Mouse (Mus musculus): ENCODE data around the gene Plxna2. TPM values are rescaled to one million over a fixed set of nuclear protein-coding genes. Genes with fewer than 3 reads are reported as not detected.

Gene Plxna2
- polyA plus RNA-seq, 1 experiment: 7.9 TPM

GRCm38 (mm10) chr1:194688161-194688560, 70.1 kb downstream of the Plxna2 start:
- Histone ChIP-seq H3K36me3 (ENCODE audit: control insufficient read depth, insufficient read depth, low read length) (no peaks in the 10 kb centered on the region), H3K27me3 (ENCODE audit: control insufficient read depth, insufficient read depth, low read length) (no peaks in the 10 kb centered on the region), H3K4me3 (ENCODE audit: control insufficient read depth, low read depth, low read length) (no peak overlapping the region), H3K27ac (ENCODE audit: control insufficient read depth, insufficient read depth, low read depth, low read length) (no peak overlapping the region), H3K4me1 (ENCODE audit: control insufficient read depth, insufficient read depth, low read length) (no peaks in the 10 kb centered on the region)
- no peak for TF ChIP-seq POLR2A (IDR thresholded peaks at IDR 0.05; ENCODE audit: control insufficient read depth, low read depth, low read length)
- no peak for TF ChIP-seq CTCF (IDR thresholded peaks at IDR 0.05; ENCODE audit: control insufficient read depth, insufficient read depth, insufficient replicate concordance, low read depth, low read length)

GRCm38 (mm10) chr1:194693063-194693462, 75.0 kb downstream of the Plxna2 start:
- H3K27me3 ChIP-seq (ENCODE audit: control insufficient read depth, insufficient read depth, low read length): no peaks in the 10 kb centered on the region
- no peaks in the 10 kb centered on the region for H3K4me1 ChIP-seq (ENCODE audit: control insufficient read depth, insufficient read depth, low read length)
- H3K36me3 ChIP-seq (ENCODE audit: control insufficient read depth, insufficient read depth, low read length): no peaks in the 10 kb centered on the region
- H3K4me3 ChIP-seq (ENCODE audit: control insufficient read depth, low read depth, low read length): no peak overlapping the region
- TF ChIP-seq POLR2A (IDR thresholded peaks at IDR 0.05; ENCODE audit: control insufficient read depth, low read depth, low read length) (no peak), CTCF (IDR thresholded peaks at IDR 0.05; ENCODE audit: control insufficient read depth, insufficient read depth, insufficient replicate concordance, low read depth, low read length) (no peak)
- no peak overlapping the region for H3K27ac ChIP-seq (ENCODE audit: control insufficient read depth, insufficient read depth, low read depth, low read length)

- no peak for TF ChIP-seq POLR2A (IDR thresholded peaks at IDR 0.05; ENCODE audit: control insufficient read depth, low read depth, low read length)
- TF ChIP-seq CTCF (IDR thresholded peaks at IDR 0.05; ENCODE audit: control insufficient read depth, insufficient read depth, insufficient replicate concordance, low read depth, low read length): no peak
- no peaks in the 10 kb centered on the region for H3K27me3 ChIP-seq (ENCODE audit: control insufficient read depth, insufficient read depth, low read length)
- H3K36me3 ChIP-seq (ENCODE audit: control insufficient read depth, insufficient read depth, low read length): no peaks in the 10 kb centered on the region
- H3K4me1 ChIP-seq (ENCODE audit: control insufficient read depth, insufficient read depth, low read length): no peaks in the 10 kb centered on the region
- no peak overlapping the region for H3K27ac ChIP-seq (ENCODE audit: control insufficient read depth, insufficient read depth, low read depth, low read length)
- no peak overlapping the region for H3K4me3 ChIP-seq (ENCODE audit: control insufficient read depth, low read depth, low read length)
Measured at GRCm38 (mm10) chr1:194693488-194693887, 75.5 kb downstream of the Plxna2 start.

- no peak overlapping the region for H3K4me3 ChIP-seq (ENCODE audit: control insufficient read depth, low read depth, low read length)
- no peaks in the 10 kb centered on the region for H3K4me1 ChIP-seq (ENCODE audit: control insufficient read depth, insufficient read depth, low read length)
- no peak for TF ChIP-seq CTCF (IDR thresholded peaks at IDR 0.05; ENCODE audit: control insufficient read depth, insufficient read depth, insufficient replicate concordance, low read depth, low read length)
- no peak for TF ChIP-seq POLR2A (IDR thresholded peaks at IDR 0.05; ENCODE audit: control insufficient read depth, low read depth, low read length)
- no peak overlapping the region for H3K27ac ChIP-seq (ENCODE audit: control insufficient read depth, insufficient read depth, low read depth, low read length)
- H3K36me3 ChIP-seq (ENCODE audit: control insufficient read depth, insufficient read depth, low read length): no peaks in the 10 kb centered on the region
- H3K27me3 ChIP-seq (ENCODE audit: control insufficient read depth, insufficient read depth, low read length): no peaks in the 10 kb centered on the region
Measured at GRCm38 (mm10) chr1:194694805-194695204, 76.8 kb downstream of the Plxna2 start.

GRCm38 (mm10) chr1:194697439-194697838, 79.4 kb downstream of the Plxna2 start:
- no peaks in the 10 kb centered on the region for H3K27me3 ChIP-seq (ENCODE audit: control insufficient read depth, insufficient read depth, low read length)
- H3K4me3 ChIP-seq (ENCODE audit: control insufficient read depth, low read depth, low read length): no peak overlapping the region
- H3K4me1 ChIP-seq (ENCODE audit: control insufficient read depth, insufficient read depth, low read length): no peaks in the 10 kb centered on the region
- H3K27ac ChIP-seq (ENCODE audit: control insufficient read depth, insufficient read depth, low read depth, low read length): no peak overlapping the region
- H3K36me3 ChIP-seq (ENCODE audit: control insufficient read depth, insufficient read depth, low read length): no peaks in the 10 kb centered on the region
- no peak for TF ChIP-seq POLR2A (IDR thresholded peaks at IDR 0.05; ENCODE audit: control insufficient read depth, low read depth, low read length)
- no peak for TF ChIP-seq CTCF (IDR thresholded peaks at IDR 0.05; ENCODE audit: control insufficient read depth, insufficient read depth, insufficient replicate concordance, low read depth, low read length)

GRCm38 (mm10) chr1:194699321-194699720, 81.3 kb downstream of the Plxna2 start:
- Histone ChIP-seq H3K4me3 (ENCODE audit: control insufficient read depth, low read depth, low read length) (no peak overlapping the region), H3K36me3 (ENCODE audit: control insufficient read depth, insufficient read depth, low read length) (no peaks in the 10 kb centered on the region), H3K27ac (ENCODE audit: control insufficient read depth, insufficient read depth, low read depth, low read length) (no peak overlapping the region), H3K4me1 (ENCODE audit: control insufficient read depth, insufficient read depth, low read length) (no peaks in the 10 kb centered on the region), H3K27me3 (ENCODE audit: control insufficient read depth, insufficient read depth, low read length) (no peaks in the 10 kb centered on the region)
- TF ChIP-seq CTCF (IDR thresholded peaks at IDR 0.05; ENCODE audit: control insufficient read depth, insufficient read depth, insufficient replicate concordance, low read depth, low read length): no peak
- no peak for TF ChIP-seq POLR2A (IDR thresholded peaks at IDR 0.05; ENCODE audit: control insufficient read depth, low read depth, low read length)

GRCm38 (mm10) chr1:194703235-194703634, 85.2 kb downstream of the Plxna2 start:
- TF ChIP-seq CTCF (IDR thresholded peaks at IDR 0.05; ENCODE audit: control insufficient read depth, insufficient read depth, insufficient replicate concordance, low read depth, low read length) (no peak), POLR2A (IDR thresholded peaks at IDR 0.05; ENCODE audit: control insufficient read depth, low read depth, low read length) (no peak)
- Histone ChIP-seq H3K4me1 (ENCODE audit: control insufficient read depth, insufficient read depth, low read length) (no peaks in the 10 kb centered on the region), H3K4me3 (ENCODE audit: control insufficient read depth, low read depth, low read length) (no peak overlapping the region), H3K27me3 (ENCODE audit: control insufficient read depth, insufficient read depth, low read length) (no peaks in the 10 kb centered on the region), H3K27ac (ENCODE audit: control insufficient read depth, insufficient read depth, low read depth, low read length) (no peak overlapping the region), H3K36me3 (ENCODE audit: control insufficient read depth, insufficient read depth, low read length) (no peaks in the 10 kb centered on the region)

Data from testis, adult 2 months (tissue).